Mouse (Mus musculus) limb, embryonic 10.5 days (tissue): ENCODE measurements around the gene Dpf2. TPM values are rescaled to one million over a fixed set of nuclear protein-coding genes. Genes with fewer than 3 reads are reported as not detected.

Experiments
- DNase-seq: peaks from one replicate; pipeline ENCODE4 v3.0.0-alpha.2; 2017; ENCODE audit warnings: low spot score
- H3K27ac ChIP-seq: fragments of 300-500 bp; sonication (generic); 2 replicates; pipeline ENCODE4 v1.5.1; 2016; ENCODE audit warnings: mild to moderate bottlenecking
- H3K27me3 ChIP-seq: fragments of 300-500 bp; sonication (generic); 2 replicates; pipeline ENCODE4 v1.6.1; 2016; ENCODE audit warnings: low read depth, mild to moderate bottlenecking; ENCODE audit not compliant: poor library complexity, severe bottlenecking
- H3K36me3 ChIP-seq: fragments of 300-500 bp; sonication (generic); 2 replicates; pipeline ENCODE4 v1.6.1; 2016; ENCODE audit warnings: mild to moderate bottlenecking, moderate library complexity
- H3K4me1 ChIP-seq: fragments of 300-500 bp; sonication (generic); 2 replicates; pipeline ENCODE4 v1.6.1; 2016
- H3K4me3 ChIP-seq: fragments of 300-500 bp; sonication (generic); 2 replicates; pipeline ENCODE4 v1.5.1; 2016; ENCODE audit warnings: mild to moderate bottlenecking, moderate library complexity
- H3K9me3 ChIP-seq: fragments of 300-500 bp; sonication (generic); replicated peaks from 2 replicates; pipeline ENCODE4 v1.6.1; 2016; ENCODE audit warnings: mild to moderate bottlenecking
- WGBS: fragments of 180-500 bp; shearing (Covaris S2); methylation state at CpG from one replicate; pipeline ENCODE4 v1.1.7; 2016; 5-methylcytosine and 5-hydroxymethylcytosine counted together
- polyA plus RNA-seq: library from polyadenylated mRNA; unstranded; fragments of >200 nt; fragmentation: Nextera tagmentation; extraction: Ambion mirVana; gene quantifications from 2 replicates; pipeline ENCODE4 v1.2.1, GENCODE M21; 2016

The Dpf2 gene
- polyA plus RNA-seq, 1 experiment from 2014 or later, result 240 TPM

- H3K36me3 ChIP-seq, result no peaks in the 10 kb centered on the region
These were observed 33.1 kb downstream of the Dpf2 start for GRCm38 (mm10) chr19:5879735-5880134.

GRCm38 (mm10) chr19:5878916-5879315 is 33.9 kb downstream of the Dpf2 start:
- Histone ChIP-seq H3K4me3 (no peak overlapping the region), H3K36me3 (no peaks in the 10 kb centered on the region), H3K4me1 (peaks cover 22% of the 10 kb centered on the region), H3K27me3 (no peaks in the 10 kb centered on the region), H3K27ac (no peak overlapping the region), H3K9me3 (no peaks in the 10 kb centered on the region)
- 79% methylated on average over 3 of the region's 3 CpGs for WGBS
- no peak for DNase-seq

More at GRCm38 (mm10) chr19:5879735-5880134, 33.1 kb downstream of the Dpf2 start:
- H3K9me3 ChIP-seq, result no peaks in the 10 kb centered on the region
- H3K27ac ChIP-seq, result no peak overlapping the region
- H3K27me3 ChIP-seq, result no peaks in the 10 kb centered on the region
- 95% methylated on average over 7 of the region's 7 CpGs for WGBS
- H3K4me3 ChIP-seq, result no peak overlapping the region
- H3K4me1 ChIP-seq, result peaks cover 14% of the 10 kb centered on the region
- no peak for DNase-seq

GRCm38 (mm10) chr19:5878362-5878722 is 34.5 kb downstream of the Dpf2 start:
- DNase-seq, result no peak
- H3K9me3 ChIP-seq, result no peaks in the 10 kb centered on the region
- H3K27ac ChIP-seq, result peak overlapping the region; percentile 9; the same call in 1 of the 2 replicates
- peak overlapping the region; percentile 18; the same call in 1 of the 2 replicates for H3K4me3 ChIP-seq
- H3K36me3 ChIP-seq, result 0 out of 2 replicates have a peak, but pooled peaks cover 4% of the 10 kb centered on the region
- H3K4me1 ChIP-seq, result peaks cover 26% of the 10 kb centered on the region
- no peaks in the 10 kb centered on the region for H3K27me3 ChIP-seq
- 89% methylated on average over 7 of the region's 7 CpGs for WGBS

GRCm38 (mm10) chr19:5877618-5878361 is 35.0 kb downstream of the Dpf2 start, which contains the start of gene Slc25a45:
TSS of gene Slc25a45 (plus strand) at chr19:5877808.
- H3K27ac ChIP-seq, result peak within 1 kb of the TSS; percentile 71
- peak within 1 kb of the TSS; percentile 18; the same call in 1 of the 2 replicates for H3K4me3 ChIP-seq
- DNase-seq, result peak; percentile 76
- peaks cover 9% of the 10 kb centered on the region for H3K36me3 ChIP-seq
- H3K27me3 ChIP-seq, result no peaks in the 10 kb centered on the region
- 56% methylated on average over 15 of the region's 15 CpGs for WGBS
- no peaks in the 10 kb centered on the region for H3K9me3 ChIP-seq
- peaks cover 31% of the 10 kb centered on the region for H3K4me1 ChIP-seq

- Histone ChIP-seq H3K27me3 (no peaks in the 10 kb centered on the region), H3K27ac (peak within 1 kb of the TSS; percentile 84), H3K9me3 (no peaks in the 10 kb centered on the region), H3K4me3 (peak within 1 kb of the TSS; percentile 76), H3K4me1 (peaks cover 56% of the 10 kb centered on the region), H3K36me3 (peaks cover 24% of the 10 kb centered on the region)
- WGBS, result under 1% methylated on average over 37 of the region's 37 CpGs
- DNase-seq, result peak; percentile 93
These were observed 37.8 kb downstream of the Dpf2 start, which contains the start of gene Frmd8 for GRCm38 (mm10) chr19:5874969-5875480. TSS of gene Frmd8 (minus strand) at chr19:5875274.

GRCm38 (mm10) chr19:5874391-5874968 is 38.3 kb downstream of the Dpf2 start:
- Histone ChIP-seq H3K4me1 (peaks cover 59% of the 10 kb centered on the region), H3K27ac (peak overlapping the region; percentile 84), H3K36me3 (peaks cover 29% of the 10 kb centered on the region), H3K9me3 (no peaks in the 10 kb centered on the region), H3K27me3 (no peaks in the 10 kb centered on the region), H3K4me3 (peak overlapping the region; percentile 76)
- no peak for DNase-seq
- 20% methylated on average over 13 of the region's 13 CpGs for WGBS

GRCm38 (mm10) chr19:5872931-5873556 is 39.8 kb downstream of the Dpf2 start:
- no peaks in the 10 kb centered on the region for H3K9me3 ChIP-seq
- WGBS, result 87% methylated on average over 19 of the region's 19 CpGs
- H3K36me3 ChIP-seq, result peaks cover 44% of the 10 kb centered on the region
- no peaks in the 10 kb centered on the region for H3K27me3 ChIP-seq
- no peak for DNase-seq
- H3K27ac ChIP-seq, result peak overlapping the region; percentile 30; the same call in 1 of the 2 replicates
- H3K4me3 ChIP-seq, result 0 out of 2 replicates have a peak overlapping the region, but pooled peaks have one; percentile 6
- H3K4me1 ChIP-seq, result peaks cover 58% of the 10 kb centered on the region

GRCm38 (mm10) chr19:5872528-5872927 is 40.3 kb downstream of the Dpf2 start:
- H3K4me3 ChIP-seq, result no peak overlapping the region
- peaks cover 53% of the 10 kb centered on the region for H3K4me1 ChIP-seq
- H3K36me3 ChIP-seq, result peaks cover 49% of the 10 kb centered on the region
- peak overlapping the region; percentile 30; the same call in 1 of the 2 replicates for H3K27ac ChIP-seq
- DNase-seq, result no peak
- H3K9me3 ChIP-seq, result no peaks in the 10 kb centered on the region
- WGBS, result 93% methylated on average over 4 of the region's 4 CpGs
- H3K27me3 ChIP-seq, result no peaks in the 10 kb centered on the region

- 54% methylated on average over 6 of the region's 6 CpGs for WGBS
- H3K36me3 ChIP-seq, result peaks cover 57% of the 10 kb centered on the region
- peaks cover 53% of the 10 kb centered on the region for H3K4me1 ChIP-seq
These were observed 41.1 kb downstream of the Dpf2 start for GRCm38 (mm10) chr19:5871683-5872082.

GRCm38 (mm10) chr19:5871273-5871672 is 41.5 kb downstream of the Dpf2 start:
- H3K36me3 ChIP-seq, result peaks cover 61% of the 10 kb centered on the region
- DNase-seq, result peak; percentile 77
- peak overlapping the region; percentile 90 for H3K27ac ChIP-seq
- H3K4me1 ChIP-seq, result peaks cover 53% of the 10 kb centered on the region
- no peaks in the 10 kb centered on the region for H3K9me3 ChIP-seq
- no peaks in the 10 kb centered on the region for H3K27me3 ChIP-seq
- H3K4me3 ChIP-seq, result peak overlapping the region; percentile 37
- WGBS, result 2% methylated on average over 7 of the region's 7 CpGs

More at GRCm38 (mm10) chr19:5871683-5872082, 41.1 kb downstream of the Dpf2 start:
- Histone ChIP-seq H3K4me3 (peak overlapping the region; percentile 37), H3K27me3 (no peaks in the 10 kb centered on the region), H3K9me3 (no peaks in the 10 kb centered on the region), H3K27ac (peak overlapping the region; percentile 90)
- DNase-seq, result no peak

- H3K27ac ChIP-seq, result no peak overlapping the region; the same call in 1 of the 2 replicates
- peaks cover 87% of the 10 kb centered on the region for H3K36me3 ChIP-seq
- H3K27me3 ChIP-seq, result no peaks in the 10 kb centered on the region
- no peak for DNase-seq
- WGBS, result 89% methylated on average over 6 of the region's 6 CpGs
- no peaks in the 10 kb centered on the region for H3K9me3 ChIP-seq
- H3K4me1 ChIP-seq, result peaks cover 31% of the 10 kb centered on the region
- no peak overlapping the region for H3K4me3 ChIP-seq
These were observed 44.7 kb downstream of the Dpf2 start for GRCm38 (mm10) chr19:5868096-5868495.

- no peaks in the 10 kb centered on the region for H3K9me3 ChIP-seq
- H3K36me3 ChIP-seq, result peaks cover 100% of the 10 kb centered on the region
- H3K27ac ChIP-seq, result no peak overlapping the region
- H3K4me1 ChIP-seq, result peaks cover under 1% of the 10 kb centered on the region
- H3K4me3 ChIP-seq, result no peak overlapping the region
- DNase-seq, result no peak
- H3K27me3 ChIP-seq, result no peaks in the 10 kb centered on the region
- WGBS, result 93% methylated on average over 20 of the region's 20 CpGs
These were observed 48.0 kb downstream of the Dpf2 start for GRCm38 (mm10) chr19:5864710-5865398.
